Mouse (Mus musculus): ENCODE data around the gene Spata7. TPM values are rescaled to one million over a fixed set of nuclear protein-coding genes. Genes with fewer than 3 reads are reported as not detected.

Gene Spata7
- polyA plus RNA-seq (2014; fragmentation: Nextera tagmentation; extraction: Ambion mirVana), result 20.4 and 21.7 TPM in 2 replicates

DNA sequence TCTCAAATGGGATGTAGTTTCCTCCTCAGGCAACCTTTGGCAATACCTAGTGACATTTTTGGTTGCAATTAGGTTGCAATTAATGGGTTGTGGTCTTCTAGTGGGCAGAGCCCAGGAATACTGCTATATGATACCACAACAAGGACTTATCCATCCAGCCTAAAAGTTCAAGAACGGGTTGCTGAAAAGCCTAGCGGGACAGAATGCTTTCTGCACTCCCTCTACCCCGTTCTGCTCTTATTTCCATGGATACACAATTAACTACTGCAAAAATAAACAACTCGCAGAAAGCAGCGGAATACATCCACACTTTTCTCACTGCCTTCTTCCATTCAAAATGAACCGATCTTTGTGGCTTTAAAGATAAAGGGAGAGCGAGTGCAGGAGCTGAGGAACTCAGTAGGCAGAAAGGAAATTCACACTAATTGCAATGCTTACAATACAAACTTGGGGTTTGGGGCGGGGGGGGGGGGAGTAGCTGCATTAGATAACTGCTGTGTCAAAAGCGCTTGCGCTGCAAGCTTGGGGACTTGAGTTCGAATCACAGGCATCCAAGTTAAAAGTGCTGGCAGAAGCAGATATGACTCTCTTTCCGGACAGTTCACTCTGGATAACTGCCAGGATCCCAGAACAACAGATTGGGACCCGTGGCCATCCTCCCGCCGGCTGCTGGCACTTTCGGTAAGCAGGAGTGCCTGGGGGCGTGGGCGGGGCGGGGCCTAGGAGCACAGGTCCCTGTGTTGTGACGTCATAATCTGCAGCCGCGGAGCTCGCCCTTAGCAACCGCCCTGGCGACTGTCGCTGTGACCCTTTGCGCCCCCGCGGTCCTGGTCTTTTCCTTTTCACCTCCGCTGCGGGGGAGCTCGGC, at the start of gene Spata7:
TSS of gene Spata7 (plus strand) at position 766 of the 868 bp plus-strand sequence.
- DNase-seq (ENCODE audit: low spot score), result peak; percentile 93
- 4% methylated on average over 32 of the region's 32 CpGs for WGBS
- Histone ChIP-seq H3K4me1 (ENCODE audit: control insufficient read depth, insufficient read depth, low read length) (no peaks in the 10 kb centered on the region; the same call in 1 of the 2 replicates), H3K9ac (replicated peaks; ENCODE audit: low read length) (peak within 1 kb of the TSS; percentile 62), H3K4me3 (ENCODE audit: low read depth, low read length) (peak within 1 kb of the TSS; percentile 56), H3K27ac (replicated peaks; ENCODE audit: low read depth, low read length) (no peak within 1 kb of the TSS), H3K27me3 (ENCODE audit: control insufficient read depth, insufficient read depth, low read length) (no peaks in the 10 kb centered on the region), H3K9me3 (replicated peaks; ENCODE audit: control insufficient read depth, low read length) (no peaks in the 10 kb centered on the region), H3K4me2 (ENCODE audit: low read depth, low read length) (peak within 1 kb of the TSS; percentile 64), H3K36me3 (replicated peaks; ENCODE audit: control insufficient read depth, insufficient read depth, low read depth, low read length) (no peaks in the 10 kb centered on the region)
- ATAC-seq (replicated peaks; ENCODE audit: insufficient number of reproducible peaks, low FRiP score, low TSS enrichment, low read depth), result peak; percentile 92

DNA sequence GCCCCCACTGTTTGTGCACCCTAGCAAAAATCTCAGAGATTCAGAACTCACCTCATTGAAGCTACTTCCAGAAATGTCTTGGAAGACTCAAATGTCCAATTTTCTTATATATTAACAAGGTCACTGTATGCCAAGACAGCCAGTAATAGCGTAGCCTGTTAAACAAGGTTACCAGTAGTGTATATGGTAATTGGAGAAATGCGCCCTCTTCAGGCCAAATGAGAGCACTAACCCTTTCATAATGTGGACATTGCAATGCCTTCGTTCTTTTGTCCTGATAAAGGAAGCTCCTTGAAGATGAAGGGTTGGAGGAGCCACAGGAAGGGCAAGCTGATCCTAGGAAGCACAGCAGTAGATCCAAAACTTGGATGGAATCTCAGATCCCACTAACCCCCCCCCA, 42.7 kb upstream of the Spata7 start:
- no peak overlapping the region for H3K4me3 ChIP-seq (ENCODE audit: low read depth, low read length)
- peak; percentile 45 for DNase-seq (ENCODE audit: low spot score)
- H3K27me3 ChIP-seq (ENCODE audit: control insufficient read depth, insufficient read depth, low read length), result no peaks in the 10 kb centered on the region
- H3K9me3 ChIP-seq (replicated peaks; ENCODE audit: control insufficient read depth, low read length), result no peaks in the 10 kb centered on the region
- 38% methylated on average over 3 of the region's 3 CpGs for WGBS
- H3K4me1 ChIP-seq (ENCODE audit: control insufficient read depth, insufficient read depth, low read length), result no peaks in the 10 kb centered on the region
- H3K27ac ChIP-seq (replicated peaks; ENCODE audit: low read depth, low read length), result no peak overlapping the region
- no peak overlapping the region for H3K9ac ChIP-seq (replicated peaks; ENCODE audit: low read length)
- ATAC-seq (replicated peaks; ENCODE audit: insufficient number of reproducible peaks, low FRiP score, low TSS enrichment, low read depth), result no peak
- H3K36me3 ChIP-seq (replicated peaks; ENCODE audit: control insufficient read depth, insufficient read depth, low read depth, low read length), result no peaks in the 10 kb centered on the region
- H3K4me2 ChIP-seq (ENCODE audit: low read depth, low read length), result no peak overlapping the region

DNA sequence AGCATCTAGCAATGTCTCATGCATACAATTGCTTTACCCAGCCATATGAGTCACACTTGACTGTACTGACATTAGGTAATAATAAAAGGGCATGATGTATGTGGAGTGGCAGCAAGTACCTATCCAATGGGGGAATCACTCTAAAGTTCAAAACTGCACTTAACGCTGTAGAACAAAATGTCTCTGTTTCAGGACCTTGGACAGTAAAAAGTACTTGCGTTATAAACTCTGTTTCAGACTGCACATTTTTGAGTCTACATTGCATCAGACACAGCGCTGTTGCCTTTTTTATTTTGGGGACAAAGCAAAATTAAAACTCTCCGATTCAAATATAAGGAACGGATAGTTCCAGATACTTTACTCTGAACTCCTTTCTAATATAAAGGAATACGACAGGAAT, 39.4 kb upstream of the Spata7 start:
- no peak overlapping the region for H3K9ac ChIP-seq (replicated peaks; ENCODE audit: low read length)
- no peak overlapping the region for H3K27ac ChIP-seq (replicated peaks; ENCODE audit: low read depth, low read length)
- H3K4me1 ChIP-seq (ENCODE audit: control insufficient read depth, insufficient read depth, low read length), result no peaks in the 10 kb centered on the region
- no peaks in the 10 kb centered on the region for H3K36me3 ChIP-seq (replicated peaks; ENCODE audit: control insufficient read depth, insufficient read depth, low read depth, low read length)
- H3K9me3 ChIP-seq (replicated peaks; ENCODE audit: control insufficient read depth, low read length), result no peaks in the 10 kb centered on the region
- ATAC-seq (replicated peaks; ENCODE audit: insufficient number of reproducible peaks, low FRiP score, low TSS enrichment, low read depth) (no peak), DNase-seq (ENCODE audit: low spot score) (peak; percentile 82)
- H3K4me3 ChIP-seq (ENCODE audit: low read depth, low read length), result no peak overlapping the region
- 71% methylated on average over 6 of the region's 6 CpGs for WGBS
- H3K27me3 ChIP-seq (ENCODE audit: control insufficient read depth, insufficient read depth, low read length), result no peaks in the 10 kb centered on the region
- no peak overlapping the region for H3K4me2 ChIP-seq (ENCODE audit: low read depth, low read length)

DNA sequence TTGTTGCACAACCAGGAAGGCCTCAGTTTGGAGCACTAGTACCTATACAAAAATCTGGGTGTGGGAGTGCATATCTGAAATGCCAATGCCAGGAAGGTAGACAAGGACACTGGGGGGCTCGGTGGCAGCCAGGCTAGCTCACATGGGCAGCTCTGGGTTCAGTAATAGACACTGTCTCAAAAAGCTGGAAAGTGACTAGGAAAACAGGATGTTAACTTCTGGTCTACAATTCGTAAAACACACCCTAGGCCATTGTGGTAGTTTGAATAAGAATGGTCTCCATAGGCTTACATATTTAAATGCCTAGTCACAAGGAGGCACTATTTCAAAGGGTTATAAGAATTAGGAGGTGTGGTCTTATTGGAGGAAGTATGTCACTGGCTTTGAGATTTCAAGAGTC, 36.9 kb upstream of the Spata7 start:
- 77% methylated on average over 2 of the region's 2 CpGs for WGBS
- Histone ChIP-seq H3K9ac (replicated peaks; ENCODE audit: low read length) (no peak overlapping the region), H3K4me1 (ENCODE audit: control insufficient read depth, insufficient read depth, low read length) (no peaks in the 10 kb centered on the region), H3K4me2 (ENCODE audit: low read depth, low read length) (no peak overlapping the region), H3K9me3 (replicated peaks; ENCODE audit: control insufficient read depth, low read length) (no peaks in the 10 kb centered on the region), H3K36me3 (replicated peaks; ENCODE audit: control insufficient read depth, insufficient read depth, low read depth, low read length) (no peaks in the 10 kb centered on the region), H3K27ac (replicated peaks; ENCODE audit: low read depth, low read length) (no peak overlapping the region), H3K4me3 (ENCODE audit: low read depth, low read length) (no peak overlapping the region), H3K27me3 (ENCODE audit: control insufficient read depth, insufficient read depth, low read length) (no peaks in the 10 kb centered on the region)
- no peak for ATAC-seq (replicated peaks; ENCODE audit: insufficient number of reproducible peaks, low FRiP score, low TSS enrichment, low read depth)
- no peak for DNase-seq (ENCODE audit: low spot score)

DNA sequence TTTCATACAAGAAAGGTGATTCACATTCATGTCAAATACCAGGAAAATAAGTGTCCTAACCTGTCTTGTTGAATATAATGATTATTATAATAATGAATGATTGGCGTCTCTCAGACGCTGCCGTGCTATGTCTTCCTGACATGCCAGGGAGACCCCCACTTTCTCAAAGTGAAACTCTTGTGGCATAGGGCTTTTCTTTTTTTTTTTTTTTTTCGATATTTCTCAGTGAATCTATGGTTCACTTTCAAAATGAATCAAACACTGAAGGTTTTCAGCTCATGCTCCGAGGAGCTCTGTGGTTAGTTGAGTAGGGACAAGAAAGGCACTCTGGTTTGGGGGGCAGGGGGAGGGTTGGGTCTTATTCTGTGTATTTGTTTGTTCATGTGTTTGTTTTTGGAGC, 27.1 kb upstream of the Spata7 start:
- no peak overlapping the region for H3K4me3 ChIP-seq (ENCODE audit: low read depth, low read length)
- H3K9me3 ChIP-seq (replicated peaks; ENCODE audit: control insufficient read depth, low read length), result no peaks in the 10 kb centered on the region
- 73% methylated on average over 5 of the region's 5 CpGs for WGBS
- H3K27me3 ChIP-seq (ENCODE audit: control insufficient read depth, insufficient read depth, low read length), result no peaks in the 10 kb centered on the region
- H3K4me1 ChIP-seq (ENCODE audit: control insufficient read depth, insufficient read depth, low read length), result no peaks in the 10 kb centered on the region
- DNase-seq (ENCODE audit: low spot score) (no peak), ATAC-seq (replicated peaks; ENCODE audit: insufficient number of reproducible peaks, low FRiP score, low TSS enrichment, low read depth) (no peak)
- H3K27ac ChIP-seq (replicated peaks; ENCODE audit: low read depth, low read length), result no peak overlapping the region
- no peaks in the 10 kb centered on the region for H3K36me3 ChIP-seq (replicated peaks; ENCODE audit: control insufficient read depth, insufficient read depth, low read depth, low read length)
- H3K9ac ChIP-seq (replicated peaks; ENCODE audit: low read length), result no peak overlapping the region
- H3K4me2 ChIP-seq (ENCODE audit: low read depth, low read length), result no peak overlapping the region

DNA sequence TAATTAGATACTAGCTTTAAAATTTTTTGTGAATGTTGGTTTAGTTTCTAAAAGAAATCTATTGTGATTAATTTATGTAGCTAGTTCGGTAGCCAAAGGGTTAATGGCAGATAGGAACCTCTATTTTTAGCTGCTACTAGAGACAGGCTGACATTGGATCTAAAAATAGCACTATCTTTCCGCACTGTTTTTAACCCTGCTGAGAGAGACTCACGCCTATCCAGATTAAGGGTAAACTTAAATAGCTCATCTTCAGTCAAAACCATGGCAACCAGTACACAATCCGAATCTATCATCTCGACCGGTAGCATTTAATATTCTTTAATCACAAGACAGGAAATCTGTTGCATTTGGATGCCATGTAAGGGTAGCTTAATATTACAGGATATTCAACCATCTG, 25.8 kb upstream of the Spata7 start:
- no peaks in the 10 kb centered on the region for H3K4me1 ChIP-seq (ENCODE audit: control insufficient read depth, insufficient read depth, low read length)
- H3K4me2 ChIP-seq (ENCODE audit: low read depth, low read length), result no peak overlapping the region
- peak; percentile 36 for DNase-seq (ENCODE audit: low spot score)
- H3K27me3 ChIP-seq (ENCODE audit: control insufficient read depth, insufficient read depth, low read length), result no peaks in the 10 kb centered on the region
- H3K9ac ChIP-seq (replicated peaks; ENCODE audit: low read length), result no peak overlapping the region
- no peaks in the 10 kb centered on the region for H3K9me3 ChIP-seq (replicated peaks; ENCODE audit: control insufficient read depth, low read length)
- no peak overlapping the region for H3K27ac ChIP-seq (replicated peaks; ENCODE audit: low read depth, low read length)
- H3K36me3 ChIP-seq (replicated peaks; ENCODE audit: control insufficient read depth, insufficient read depth, low read depth, low read length), result no peaks in the 10 kb centered on the region
- 33% methylated on average over 6 of the region's 6 CpGs for WGBS
- ATAC-seq (replicated peaks; ENCODE audit: insufficient number of reproducible peaks, low FRiP score, low TSS enrichment, low read depth), result no peak
- H3K4me3 ChIP-seq (ENCODE audit: low read depth, low read length), result no peak overlapping the region

DNA sequence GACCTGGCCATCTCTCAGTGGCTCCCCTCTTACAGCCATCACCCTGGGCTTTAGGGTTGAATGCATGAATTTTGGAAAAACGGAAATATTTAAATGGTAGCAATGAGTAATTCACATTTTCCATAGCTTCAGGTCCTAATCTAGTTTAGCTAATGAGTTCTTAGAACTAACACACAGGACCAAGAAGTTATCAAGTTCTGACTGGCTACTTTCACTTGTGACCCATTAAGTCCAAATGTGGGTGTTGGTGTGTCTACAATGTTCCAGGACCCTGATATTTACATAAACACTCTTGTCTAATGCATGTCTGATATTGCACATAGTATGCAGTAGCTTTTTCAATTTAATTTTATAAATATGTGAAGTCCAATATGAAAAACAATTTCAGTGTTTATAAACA, 22.7 kb upstream of the Spata7 start:
- Histone ChIP-seq H3K9ac (replicated peaks; ENCODE audit: low read length) (no peak overlapping the region), H3K27ac (replicated peaks; ENCODE audit: low read depth, low read length) (no peak overlapping the region), H3K4me3 (ENCODE audit: low read depth, low read length) (no peak overlapping the region), H3K27me3 (ENCODE audit: control insufficient read depth, insufficient read depth, low read length) (no peaks in the 10 kb centered on the region), H3K36me3 (replicated peaks; ENCODE audit: control insufficient read depth, insufficient read depth, low read depth, low read length) (no peaks in the 10 kb centered on the region), H3K9me3 (replicated peaks; ENCODE audit: control insufficient read depth, low read length) (no peaks in the 10 kb centered on the region), H3K4me2 (ENCODE audit: low read depth, low read length) (no peak overlapping the region), H3K4me1 (ENCODE audit: control insufficient read depth, insufficient read depth, low read length) (no peaks in the 10 kb centered on the region)
- no peak for DNase-seq (ENCODE audit: low spot score)
- 89% methylated on average over 1 of the region's 1 CpGs for WGBS
- ATAC-seq (replicated peaks; ENCODE audit: insufficient number of reproducible peaks, low FRiP score, low TSS enrichment, low read depth), result no peak

DNA sequence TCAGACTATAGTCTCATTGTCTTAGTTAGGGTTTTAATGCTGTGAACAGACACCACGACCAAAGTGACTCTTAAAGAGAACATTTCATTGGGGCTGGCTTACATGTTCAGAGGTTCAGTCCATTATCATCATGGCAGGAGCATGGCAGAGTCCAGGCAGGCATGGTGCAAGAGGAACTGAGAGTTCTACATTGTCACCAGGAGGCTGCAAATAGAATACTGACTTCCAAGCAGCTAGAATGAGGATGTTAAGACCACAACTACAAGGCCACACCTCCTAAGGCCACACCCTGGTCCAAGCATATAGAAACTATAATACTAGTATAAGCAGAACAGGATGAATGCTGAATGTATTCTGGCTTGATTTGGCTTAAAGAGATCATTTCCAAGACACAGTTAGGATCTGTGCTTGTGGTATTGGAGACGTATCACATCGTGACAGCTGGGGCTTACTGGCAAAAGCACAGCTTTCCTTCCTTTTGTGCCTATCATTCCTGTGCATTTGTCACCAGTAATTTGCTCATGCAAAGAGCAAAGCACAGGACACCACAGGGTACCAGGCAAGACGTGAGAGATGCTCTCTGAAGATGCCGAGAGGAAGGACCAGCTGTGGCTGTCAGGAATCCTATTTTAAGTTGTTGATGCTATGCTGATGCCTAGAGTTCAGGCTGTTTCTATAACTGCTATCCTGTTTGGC, 21.2 kb upstream of the Spata7 start:
- Histone ChIP-seq H3K4me2 (ENCODE audit: low read depth, low read length) (no peak overlapping the region), H3K27ac (replicated peaks; ENCODE audit: low read depth, low read length) (no peak overlapping the region), H3K9me3 (replicated peaks; ENCODE audit: control insufficient read depth, low read length) (no peaks in the 10 kb centered on the region), H3K9ac (replicated peaks; ENCODE audit: low read length) (no peak overlapping the region), H3K4me1 (ENCODE audit: control insufficient read depth, insufficient read depth, low read length) (no peaks in the 10 kb centered on the region), H3K36me3 (replicated peaks; ENCODE audit: control insufficient read depth, insufficient read depth, low read depth, low read length) (no peaks in the 10 kb centered on the region), H3K4me3 (ENCODE audit: low read depth, low read length) (no peak overlapping the region), H3K27me3 (ENCODE audit: control insufficient read depth, insufficient read depth, low read length) (no peaks in the 10 kb centered on the region)
- ATAC-seq (replicated peaks; ENCODE audit: insufficient number of reproducible peaks, low FRiP score, low TSS enrichment, low read depth) (no peak), DNase-seq (ENCODE audit: low spot score) (no peak)
- 76% methylated on average over 5 of the region's 5 CpGs for WGBS

All from embryonic facial prominence, embryonic 11.5 days (tissue).